11 mouse cellular contexts compared by ENCODE assay signal in the genomic region with DNA sequence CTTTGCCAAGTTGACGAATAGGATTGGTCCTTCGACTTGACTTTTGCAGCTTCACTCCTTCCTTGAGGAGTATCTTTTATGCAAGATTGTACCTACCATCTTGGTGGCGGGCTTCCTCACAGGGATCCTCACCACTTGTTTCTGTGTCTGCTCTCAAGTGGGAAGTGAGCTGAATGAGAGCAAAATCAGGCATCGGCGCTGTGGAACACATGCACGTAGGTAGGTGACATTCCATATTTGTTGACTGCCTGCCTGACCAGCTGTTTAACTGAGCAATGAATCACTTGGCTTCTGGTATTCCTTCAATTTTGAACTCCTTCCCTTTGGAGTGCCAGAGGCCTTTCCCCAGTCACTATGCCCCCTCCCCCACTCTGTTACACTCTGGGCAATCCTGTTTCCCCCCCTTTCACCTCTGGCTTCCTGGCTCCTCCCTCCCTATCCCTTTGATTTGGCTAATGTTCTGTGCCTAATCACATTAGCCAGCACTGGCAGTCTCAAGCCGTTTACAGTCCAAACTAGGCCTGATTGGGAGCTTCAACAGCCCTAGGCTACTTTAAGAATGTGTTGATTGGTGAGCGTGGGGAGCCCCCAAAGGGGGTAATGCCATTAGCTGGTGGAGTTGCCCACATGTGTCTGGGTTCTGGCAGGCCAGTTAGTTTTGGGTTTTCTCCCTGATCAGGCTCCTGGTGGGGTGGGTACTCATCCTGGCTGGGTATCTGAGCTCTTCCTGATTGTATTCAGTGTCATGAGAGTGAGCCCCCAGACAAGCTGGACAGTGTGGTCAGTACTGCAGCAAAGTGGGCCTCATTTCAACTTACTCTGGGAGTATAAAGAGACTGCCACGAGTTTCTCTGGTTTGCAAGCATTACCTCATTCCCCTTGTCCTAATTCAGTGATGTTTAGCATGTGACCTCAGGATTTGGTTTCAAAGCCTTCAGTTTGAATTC.
A peak's percentile ranks its signal among the peaks of the same experiment; 100 is the strongest.
DNase-seq lines count a peak whose midpoint lies in the region; ATAC-seq lines count a peak whose summit lies in the region.
"Had no signal": no experiment of that assay in that cellular context is flagged by ENCODE, and none has a peak within 500 bp of the region (broad histone marks: within the 10 kb centered on the region; RNA-seq: fewer than 3 reads in every experiment).

No protein-coding gene starts in this region.

- no peak overlapping the region for H3K4me2 ChIP-seq in forebrain, embryonic 15.5 days (replicated peaks)
- no peak overlapping the region for H3K4me2 ChIP-seq in midbrain, embryonic 11.5 days

- no peak overlapping the region for H3K27ac ChIP-seq in forebrain, embryonic 15.5 days (replicated peaks)
- H3K27ac ChIP-seq in midbrain, embryonic 11.5 days (ENCODE audit: low read depth, low read length), result no peak overlapping the region
- H3K27ac ChIP-seq: left cerebral cortex, adult 2 months had no signal

- H3K4me1 ChIP-seq in forebrain, embryonic 15.5 days, result peaks cover 26% of the 10 kb centered on the region
- H3K4me1 ChIP-seq in midbrain, embryonic 11.5 days (ENCODE audit: control insufficient read depth, insufficient read depth, low read length), result peaks cover 19% of the 10 kb centered on the region

- no peak overlapping the region for H3K9ac ChIP-seq in forebrain, embryonic 15.5 days (replicated peaks)
- no peak overlapping the region for H3K9ac ChIP-seq in midbrain, embryonic 11.5 days (ENCODE audit: low read length)

- no peaks in the 10 kb centered on the region for H3K36me3 ChIP-seq in forebrain, embryonic 15.5 days
- no peaks in the 10 kb centered on the region for H3K36me3 ChIP-seq in midbrain, embryonic 11.5 days (ENCODE audit: control insufficient read depth, insufficient read depth, low read length)

- intact Hi-C loops in heart, postnatal 10 days (cut with DNase I), result no loop called here
- intact Hi-C loops in heart, postnatal 25 days (cut with DNase I), result no loop called here

- no peak overlapping the region for H3K4me3 ChIP-seq in forebrain, embryonic 15.5 days
- H3K4me3 ChIP-seq in midbrain, embryonic 11.5 days (ENCODE audit: low read depth, low read length), result no peak overlapping the region
- H3K4me3 ChIP-seq: left cerebral cortex, adult 2 months; myocyte had no signal

- DNase-seq in heart, postnatal 10 days, result peak; percentile 13 to 17
- no peak for DNase-seq in heart, postnatal 25 days (ENCODE audit: low spot score)
- peak; percentile 66 for DNase-seq in embryo, embryonic 10 days (ENCODE audit: low spot score)
- DNase-seq in midbrain, embryonic 11.5 days (ENCODE audit: low spot score, missing footprints), result peak; percentile 91
- DNase-seq in urinary bladder, postnatal 36 days (ENCODE audit: low spot score in 2 of 2), result no peak
- no peak for DNase-seq in adrenal gland, adult 18-20 months (ENCODE audit: low spot score in 2 of 2)
- no peak for DNase-seq in cerebellum, postnatal 14 days
- DNase-seq: thymus, postnatal 25 days had no signal

- no peaks in the 10 kb centered on the region for H3K27me3 ChIP-seq in forebrain, embryonic 15.5 days
- H3K27me3 ChIP-seq in midbrain, embryonic 11.5 days (ENCODE audit: control insufficient read depth, insufficient read depth, low read length), result no peaks in the 10 kb centered on the region

- H3K9me3 ChIP-seq in forebrain, embryonic 15.5 days, result no peaks in the 10 kb centered on the region
- no peaks in the 10 kb centered on the region for H3K9me3 ChIP-seq in midbrain, embryonic 11.5 days (ENCODE audit: control insufficient read depth, low read length)

- WGBS in forebrain, embryonic 15.5 days, result 52% methylated on average over 9 of the region's 9 CpGs
- 60% methylated on average over 9 of the region's 9 CpGs for WGBS in midbrain, embryonic 11.5 days

- peak; percentile 84 for ATAC-seq in forebrain, embryonic 15.5 days (replicated peaks)
- ATAC-seq in midbrain, embryonic 11.5 days (ENCODE audit: low FRiP score), result peak; percentile 89

Comparison
In these comparisons a context has a peak if more than half of its experiments do, and no peak if none do; other contexts are left out.
1. DNase-seq: peak in heart, postnatal 10 days (2 of 2), embryo, embryonic 10 days (single experiment) and midbrain, embryonic 11.5 days (single experiment); none in heart, postnatal 25 days (single experiment), urinary bladder, postnatal 36 days (0 of 2), adrenal gland, adult 18-20 months (0 of 2) and cerebellum, postnatal 14 days (0 of 2).